Comparison of ENCODE assay signal across 9 mouse cellular contexts in genomic region chr10:61517296-61518071, GRCm38 (mm10). TPM values are rescaled to one million over a fixed set of nuclear protein-coding genes. Genes with fewer than 3 reads are reported as not detected.
DNase-seq lines count a peak whose midpoint lies in the region; ATAC-seq lines count a peak whose summit lies in the region.
"Had no signal": no experiment of that assay in that cellular context is flagged by ENCODE, and none has a peak within 500 bp of the region (broad histone marks: within the 10 kb centered on the region; RNA-seq: fewer than 3 reads in every experiment).

No protein-coding gene starts in this region.

- no peak overlapping the region for H3K27ac ChIP-seq in midbrain, embryonic 13.5 days
- no peak overlapping the region for H3K27ac ChIP-seq in midbrain, embryonic 11.5 days (ENCODE audit: low read depth, low read length)
- H3K27ac ChIP-seq in forebrain, embryonic 12.5 days = peak overlapping the region; percentile 33; the same call in 1 of the 2 replicates
- H3K27ac ChIP-seq: midbrain, embryonic 12.5 days had no signal

- WGBS in midbrain, embryonic 13.5 days = 37% methylated on average over 12 of the region's 12 CpGs
- 57% methylated on average over 12 of the region's 12 CpGs for WGBS in midbrain, embryonic 11.5 days
- WGBS in forebrain, embryonic 12.5 days = 32% methylated on average over 12 of the region's 12 CpGs

- 0 out of 2 replicates have a peak overlapping the region, but pooled peaks have one; percentile 6 for H3K9ac ChIP-seq in midbrain, embryonic 13.5 days (replicated peaks)
- H3K9ac ChIP-seq in midbrain, embryonic 11.5 days (ENCODE audit: low read length) = no peak overlapping the region
- H3K9ac ChIP-seq in forebrain, embryonic 12.5 days = no peak overlapping the region
- H3K9ac ChIP-seq: midbrain, embryonic 12.5 days had no signal

- peak; percentile 56 for ATAC-seq in midbrain, embryonic 13.5 days
- no peak for ATAC-seq in midbrain, embryonic 11.5 days (ENCODE audit: low FRiP score)
- peak; percentile 65; the same call in 1 of the 2 replicates for ATAC-seq in forebrain, embryonic 12.5 days (ENCODE audit: low FRiP score)

- H3K4me1 ChIP-seq in midbrain, embryonic 13.5 days (replicated peaks) = peaks cover 17% of the 10 kb centered on the region
- H3K4me1 ChIP-seq in midbrain, embryonic 11.5 days (ENCODE audit: control insufficient read depth, insufficient read depth, low read length) = peaks cover 10% of the 10 kb centered on the region
- H3K4me1 ChIP-seq in forebrain, embryonic 12.5 days = peaks cover 18% of the 10 kb centered on the region

- no peaks in the 10 kb centered on the region for H3K36me3 ChIP-seq in midbrain, embryonic 13.5 days
- no peaks in the 10 kb centered on the region for H3K36me3 ChIP-seq in midbrain, embryonic 11.5 days (ENCODE audit: control insufficient read depth, insufficient read depth, low read length)
- H3K36me3 ChIP-seq in forebrain, embryonic 12.5 days (replicated peaks) = no peaks in the 10 kb centered on the region
- H3K36me3 ChIP-seq: midbrain, embryonic 12.5 days had no signal

- no peaks in the 10 kb centered on the region for H3K9me3 ChIP-seq in midbrain, embryonic 13.5 days
- H3K9me3 ChIP-seq in midbrain, embryonic 11.5 days (ENCODE audit: control insufficient read depth, low read length) = no peaks in the 10 kb centered on the region; the same call in 1 of the 2 replicates
- H3K9me3 ChIP-seq in forebrain, embryonic 12.5 days = 0 out of 2 replicates have a peak, but pooled peaks cover 7% of the 10 kb centered on the region
- H3K9me3 ChIP-seq: midbrain, embryonic 12.5 days had no signal

- peak; percentile 30 for DNase-seq in gastrocnemius, postnatal 14 days
- DNase-seq in gastrocnemius, adult 8-10 months (ENCODE audit: low spot score in 2 of 2) = no peak
- no peak for DNase-seq in midbrain, embryonic 11.5 days (ENCODE audit: low spot score, missing footprints)
- peak; percentile 7 for DNase-seq in lung, postnatal 36 days
- DNase-seq in frontal cortex, postnatal 14 days (ENCODE audit: low spot score in 2 of 2) = no peak
- DNase-seq in urinary bladder, postnatal 10 days (ENCODE audit: low spot score) = no peak

- no peak overlapping the region for H3K4me2 ChIP-seq in midbrain, embryonic 13.5 days (replicated peaks)
- H3K4me2 ChIP-seq in midbrain, embryonic 11.5 days = no peak overlapping the region
- H3K4me2 ChIP-seq in forebrain, embryonic 12.5 days = peak overlapping the region; percentile 13; the same call in 1 of the 2 replicates
- H3K4me2 ChIP-seq: midbrain, embryonic 12.5 days had no signal

- intact Hi-C loops in gastrocnemius, postnatal 14 days (cut with DNase I; ENCODE audit: low total_unique reads) = no loop called here

- H3K4me3 ChIP-seq in midbrain, embryonic 13.5 days (replicated peaks) = no peak overlapping the region
- no peak overlapping the region for H3K4me3 ChIP-seq in midbrain, embryonic 11.5 days (ENCODE audit: low read depth, low read length)
- no peak overlapping the region for H3K4me3 ChIP-seq in forebrain, embryonic 12.5 days (replicated peaks)
- H3K4me3 ChIP-seq: midbrain, embryonic 12.5 days had no signal

- H3K27me3 ChIP-seq in midbrain, embryonic 13.5 days = no peaks in the 10 kb centered on the region
- no peaks in the 10 kb centered on the region for H3K27me3 ChIP-seq in midbrain, embryonic 11.5 days (ENCODE audit: control insufficient read depth, insufficient read depth, low read length)
- H3K27me3 ChIP-seq in forebrain, embryonic 12.5 days = peaks cover 4% of the 10 kb centered on the region; the same call in 1 of the 2 replicates

RNA-seq across cellular contexts. Expression of gene Lrrc20, which starts 41.9 kb away (rescaled TPM):
- 10 to 100 TPM; 79.9 to 82.2 TPM for total RNA-seq in gastrocnemius, postnatal 14 days (2021)
- total RNA-seq in gastrocnemius, adult 8-10 months (2022) = 100 to 1,000 TPM; 151 to 195 (median 168) TPM
- 15.6 and 15.9 TPM in 2 replicates for polyA plus RNA-seq in midbrain, embryonic 13.5 days (2015; fragmentation: Nextera tagmentation; extraction: Ambion mirVana)
- 9.8 and 11.3 TPM in 2 replicates for polyA plus RNA-seq in midbrain, embryonic 11.5 days (2014; fragmentation: Nextera tagmentation; extraction: Ambion mirVana)
- polyA plus RNA-seq in forebrain, embryonic 12.5 days (2016; fragmentation: Nextera tagmentation; extraction: Ambion mirVana) = 14.4 and 15.7 TPM in 2 replicates

Comparison
In these comparisons a context has a peak if more than half of its experiments do, and no peak if none do; other contexts are left out.
1. DNase-seq: peak in gastrocnemius, postnatal 14 days (single experiment) and lung, postnatal 36 days (single experiment); none in gastrocnemius, adult 8-10 months (0 of 2), midbrain, embryonic 11.5 days (single experiment), frontal cortex, postnatal 14 days (0 of 2) and urinary bladder, postnatal 10 days (single experiment).